Mouse (Mus musculus) thymus, adult 2 months (tissue): ENCODE measurements at regions not wholly inside any gene's neighbourhood (a gene's known extent, or its start where the extent isn't known, plus 50 kb on each side); places are given as distances from the start of the nearest gene placed in this dataset.
A peak's percentile ranks its signal among the peaks of the same experiment; 100 is the strongest.

ENCODE experiments used
- DNase-seq: peaks from one replicate; pipeline ENCODE4 v3.0.0; 2021
- H3K27ac ChIP-seq: fragments of 200-500 bp; 2 replicates; pipeline ENCODE4 v1.5.1; 2012; ENCODE audit warnings: low read length, control low read depth; ENCODE audit not compliant: control insufficient read depth, insufficient read depth
- H3K27me3 ChIP-seq: fragments of 200-500 bp; 2 replicates; pipeline ENCODE4 v1.6.1; 2012; ENCODE audit warnings: mild to moderate bottlenecking, low read length, moderate library complexity, mixed read lengths; ENCODE audit not compliant: control insufficient read depth, insufficient read depth
- H3K36me3 ChIP-seq: fragments of 200-500 bp; 2 replicates; pipeline ENCODE4 v1.6.1; 2012; ENCODE audit warnings: mild to moderate bottlenecking, low read length, moderate library complexity; ENCODE audit not compliant: control insufficient read depth, insufficient read depth
- H3K4me1 ChIP-seq: fragments of 200-500 bp; replicated peaks from 2 replicates; pipeline ENCODE4 v1.6.1; 2012; ENCODE audit warnings: low read length; ENCODE audit not compliant: control insufficient read depth, insufficient read depth
- H3K4me3 ChIP-seq: fragments of 200-500 bp; 2 replicates; pipeline ENCODE4 v1.5.1; 2012; ENCODE audit warnings: mild to moderate bottlenecking, low read length, control low read depth, moderate library complexity; ENCODE audit not compliant: control insufficient read depth, insufficient read depth
- CTCF ChIP-seq: fragments of 200-500 bp; IDR thresholded peaks from 2 replicates; pipeline ENCODE4 v1.5.1; 2012; ENCODE audit warnings: mild to moderate bottlenecking, control low read depth, low read length, moderate library complexity, borderline replicate concordance; ENCODE audit not compliant: control insufficient read depth, poor library complexity, insufficient read depth; ENCODE audit errors: extremely low read depth
- POLR2A ChIP-seq: fragments of 200-500 bp; IDR thresholded peaks from 2 replicates; pipeline ENCODE4 v1.6.1; 2012; ENCODE audit warnings: mild to moderate bottlenecking, low read length, control low read depth, moderate library complexity; ENCODE audit not compliant: control insufficient read depth, poor library complexity, insufficient read depth; ENCODE audit errors: extremely low read depth
- WGBS: fragments of 180-500 bp; shearing (Covaris S2); methylation state at CpG from one replicate; pipeline ENCODE4 v1.1.7; 2018; 5-methylcytosine and 5-hydroxymethylcytosine counted together

GRCm38 (mm10) chr17:22795213-22795612 is 71.7 kb downstream of the Zfp945 start:
- H3K27ac ChIP-seq, result no peak overlapping the region
- H3K4me3 ChIP-seq, result no peak overlapping the region
- no peaks in the 10 kb centered on the region for H3K27me3 ChIP-seq
- H3K4me1 ChIP-seq, result no peaks in the 10 kb centered on the region
- no peak for DNase-seq
- H3K36me3 ChIP-seq, result no peaks in the 10 kb centered on the region
- TF ChIP-seq CTCF (no peak), POLR2A (no peak)
- 89% methylated on average over 5 of the region's 5 CpGs for WGBS

GRCm38 (mm10) chr17:22784481-22784880 is 82.5 kb downstream of the Zfp945 start:
- DNase-seq, result no peak
- Histone ChIP-seq H3K4me3 (no peak overlapping the region), H3K4me1 (no peaks in the 10 kb centered on the region), H3K27me3 (no peaks in the 10 kb centered on the region), H3K27ac (no peak overlapping the region), H3K36me3 (no peaks in the 10 kb centered on the region)
- 90% methylated on average over 2 of the region's 2 CpGs for WGBS
- no peak for TF ChIP-seq POLR2A
- no peak for TF ChIP-seq CTCF

GRCm38 (mm10) chr17:22745736-22746135 is 121.2 kb downstream of the Zfp945 start:
- Histone ChIP-seq H3K4me3 (no peak overlapping the region), H3K36me3 (no peaks in the 10 kb centered on the region), H3K27me3 (no peaks in the 10 kb centered on the region), H3K27ac (no peak overlapping the region), H3K4me1 (no peaks in the 10 kb centered on the region)
- DNase-seq, result no peak
- no peak for TF ChIP-seq POLR2A
- no peak for TF ChIP-seq CTCF
- WGBS, result 80% methylated on average over 7 of the region's 7 CpGs

- TF ChIP-seq CTCF (no peak), POLR2A (no peak)
- Histone ChIP-seq H3K27ac (peak overlapping the region; percentile 57; the same call in 1 of the 2 replicates), H3K27me3 (no peaks in the 10 kb centered on the region), H3K4me1 (peaks cover 5% of the 10 kb centered on the region; the same call in 1 of the 2 replicates), H3K36me3 (no peaks in the 10 kb centered on the region), H3K4me3 (peak overlapping the region; percentile 77)
- peak; percentile 52 for DNase-seq
- WGBS, result under 1% methylated on average over 25 of the region's 25 CpGs
These were observed 127.3 kb downstream of the Zfp945 start for GRCm38 (mm10) chr17:22739581-22740178.

GRCm38 (mm10) chr17:22739173-22739572 is 127.8 kb downstream of the Zfp945 start:
- DNase-seq, result no peak
- Histone ChIP-seq H3K36me3 (no peaks in the 10 kb centered on the region), H3K4me3 (peak overlapping the region; percentile 77), H3K27ac (no peak overlapping the region), H3K4me1 (peaks cover 5% of the 10 kb centered on the region; the same call in 1 of the 2 replicates), H3K27me3 (no peaks in the 10 kb centered on the region)
- WGBS, result 3% methylated on average over 12 of the region's 12 CpGs
- TF ChIP-seq POLR2A (no peak), CTCF (no peak)

GRCm38 (mm10) chr17:22736360-22736759 is 130.6 kb downstream of the Zfp945 start:
- H3K4me1 ChIP-seq, result peaks cover 5% of the 10 kb centered on the region; the same call in 1 of the 2 replicates
- no peaks in the 10 kb centered on the region for H3K27me3 ChIP-seq
- no peak for DNase-seq
- no peak overlapping the region for H3K27ac ChIP-seq
- 98% methylated on average over 4 of the region's 4 CpGs for WGBS
- no peak for TF ChIP-seq CTCF
- no peaks in the 10 kb centered on the region for H3K36me3 ChIP-seq
- no peak overlapping the region for H3K4me3 ChIP-seq
